ENCODE assay signal across 12 mouse cellular contexts in genomic region chr16:92200615-92201014, GRCm38 (mm10).
DNase-seq lines count a peak whose midpoint lies in the region; ATAC-seq lines count a peak whose summit lies in the region.
"Had no signal": no experiment of that assay in that cellular context is flagged by ENCODE, and none has a peak within 500 bp of the region (broad histone marks: within the 10 kb centered on the region; RNA-seq: fewer than 3 reads in every experiment).

No protein-coding gene starts in this region.

- WGBS in neural tube, embryonic 14.5 days, result 25% methylated on average over 7 of the region's 7 CpGs

- peak; percentile 87 for ATAC-seq in neural tube, embryonic 14.5 days (ENCODE audit: low read depth)

- H3K4me2 ChIP-seq in neural tube, embryonic 14.5 days (ENCODE audit: low read depth, low read length), result no peak overlapping the region
- H3K4me2 ChIP-seq: limb, embryonic 12.5 days had no signal

- H3K9ac ChIP-seq in neural tube, embryonic 14.5 days (replicated peaks; ENCODE audit: low read depth, low read length), result no peak overlapping the region
- H3K9ac ChIP-seq: limb, embryonic 12.5 days had no signal

- no peaks in the 10 kb centered on the region for H3K9me3 ChIP-seq in neural tube, embryonic 14.5 days (ENCODE audit: control insufficient read depth, low read length)
- H3K9me3 ChIP-seq: limb, embryonic 12.5 days had no signal

- H3K36me3 ChIP-seq in neural tube, embryonic 14.5 days (ENCODE audit: control insufficient read depth, insufficient read depth, low read length), result no peaks in the 10 kb centered on the region
- H3K36me3 ChIP-seq: limb, embryonic 12.5 days had no signal

- peak; percentile 90 for DNase-seq in heart, adult 11 months
- no peak for DNase-seq in heart, adult 8-10 months (ENCODE audit: low spot score)
- peak; percentile 53 to 57 for DNase-seq in right cerebral cortex, postnatal 10 days (ENCODE audit: low spot score in 2 of 2)
- no peak for DNase-seq in right cerebral cortex, postnatal 4 days
- peak; percentile 25 to 47 for DNase-seq in gastrocnemius, postnatal 4 days (ENCODE audit: low spot score in 2 of 2)
- DNase-seq in urinary bladder, adult 18-20 months (ENCODE audit: low spot score in 2 of 2), result no peak
- no peak for DNase-seq in adrenal gland, postnatal 25 days
- DNase-seq: kidney, adult 18-20 months; thymus, adult 18-20 months had no signal

- H3K27me3 ChIP-seq in neural tube, embryonic 14.5 days (ENCODE audit: control insufficient read depth, insufficient read depth, low read length), result no peaks in the 10 kb centered on the region
- H3K27me3 ChIP-seq: limb, embryonic 12.5 days had no signal

- H3K4me3 ChIP-seq in neural tube, embryonic 14.5 days (ENCODE audit: low read depth, low read length), result no peak overlapping the region
- H3K4me3 ChIP-seq: limb, embryonic 12.5 days had no signal

- H3K4me1 ChIP-seq in neural tube, embryonic 14.5 days (ENCODE audit: control insufficient read depth, insufficient read depth, low read length), result no peaks in the 10 kb centered on the region
- H3K4me1 ChIP-seq: limb, embryonic 12.5 days had no signal

- H3K27ac ChIP-seq in neural tube, embryonic 14.5 days (ENCODE audit: low read depth, low read length), result no peak overlapping the region
- H3K27ac ChIP-seq: limb, embryonic 12.5 days; macrophage had no signal

Comparison
In these comparisons a context has a peak if more than half of its experiments do, and no peak if none do; other contexts are left out.
1. DNase-seq: peak in heart, adult 11 months (single experiment), right cerebral cortex, postnatal 10 days (2 of 2) and gastrocnemius, postnatal 4 days (2 of 2); none in heart, adult 8-10 months (single experiment), right cerebral cortex, postnatal 4 days (single experiment), urinary bladder, adult 18-20 months (0 of 2) and adrenal gland, postnatal 25 days (single experiment).